Mouse (Mus musculus): ENCODE measurements at regions not wholly inside any gene's neighbourhood (a gene's known extent, or its start where the extent isn't known, plus 50 kb on each side); places are given as distances from the start of the nearest gene placed in this dataset.
A peak's percentile ranks its signal among the peaks of the same experiment; 100 is the strongest.

- H3K4me1 ChIP-seq, result no peaks in the 10 kb centered on the region
- ATAC-seq (ENCODE audit: low FRiP score), result no peak
- no peak overlapping the region for H3K4me2 ChIP-seq (replicated peaks)
- no peak overlapping the region for H3K4me3 ChIP-seq
- no peaks in the 10 kb centered on the region for H3K9me3 ChIP-seq (replicated peaks)
- H3K36me3 ChIP-seq, result no peaks in the 10 kb centered on the region
- no peak overlapping the region for H3K9ac ChIP-seq
- no peak overlapping the region for H3K27ac ChIP-seq
- H3K27me3 ChIP-seq, result no peaks in the 10 kb centered on the region
- WGBS, result 76% methylated on average over 8 of the region's 8 CpGs
Measured at GRCm38 (mm10) chr16:93429324-93429781, 174.5 kb downstream of the Setd4 start.

GRCm38 (mm10) chr16:93427264-93427663, 176.6 kb downstream of the Setd4 start:
- no peak for ATAC-seq (ENCODE audit: low FRiP score)
- Histone ChIP-seq H3K9ac (no peak overlapping the region), H3K9me3 (replicated peaks) (no peaks in the 10 kb centered on the region), H3K4me3 (no peak overlapping the region), H3K4me2 (replicated peaks) (no peak overlapping the region), H3K36me3 (no peaks in the 10 kb centered on the region), H3K27me3 (no peaks in the 10 kb centered on the region; the same call in 1 of the 2 replicates), H3K27ac (no peak overlapping the region), H3K4me1 (peaks cover 10% of the 10 kb centered on the region)
- WGBS, result 91% methylated on average over 4 of the region's 4 CpGs

GRCm38 (mm10) chr16:93425731-93426130, 178.1 kb downstream of the Setd4 start:
- Histone ChIP-seq H3K27ac (no peak overlapping the region), H3K9ac (no peak overlapping the region), H3K36me3 (no peaks in the 10 kb centered on the region), H3K4me3 (no peak overlapping the region), H3K9me3 (replicated peaks) (no peaks in the 10 kb centered on the region), H3K27me3 (peaks cover 4% of the 10 kb centered on the region; the same call in 1 of the 2 replicates), H3K4me2 (replicated peaks) (no peak overlapping the region), H3K4me1 (peaks cover 10% of the 10 kb centered on the region)
- ATAC-seq (ENCODE audit: low FRiP score), result no peak
- 84% methylated on average over 6 of the region's 6 CpGs for WGBS

GRCm38 (mm10) chr16:93423174-93423573, 180.7 kb downstream of the Setd4 start:
- Histone ChIP-seq H3K27ac (no peak overlapping the region), H3K4me3 (no peak overlapping the region), H3K36me3 (no peaks in the 10 kb centered on the region), H3K4me1 (peaks cover 10% of the 10 kb centered on the region), H3K9ac (no peak overlapping the region), H3K9me3 (replicated peaks) (no peaks in the 10 kb centered on the region), H3K4me2 (replicated peaks) (peak overlapping the region; percentile 31), H3K27me3 (peaks cover 4% of the 10 kb centered on the region; the same call in 1 of the 2 replicates)
- WGBS, result 16% methylated on average over 13 of the region's 13 CpGs
- no peak for ATAC-seq (ENCODE audit: low FRiP score)

DNA sequence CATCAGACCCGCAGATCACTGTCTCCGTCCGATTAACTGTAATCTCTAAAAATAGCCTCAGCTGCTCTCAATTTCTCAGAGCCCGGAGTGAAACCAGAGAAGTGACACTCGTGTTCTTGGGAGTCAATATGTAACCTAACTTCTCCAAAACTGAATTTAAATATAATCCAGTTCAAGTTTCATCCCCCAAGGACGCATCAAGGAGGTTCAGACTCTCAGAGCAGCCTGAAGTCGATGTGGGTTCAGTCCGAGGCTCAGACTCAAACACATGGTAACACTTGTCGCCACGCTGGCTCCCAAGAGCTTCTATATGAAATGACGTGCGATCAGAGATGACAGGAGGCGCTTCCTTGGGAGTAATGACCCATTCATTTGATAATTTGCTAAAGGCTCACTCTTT, 181.6 kb downstream of the Setd4 start:
- H3K4me2 ChIP-seq (replicated peaks), result no peak overlapping the region
- no peaks in the 10 kb centered on the region for H3K36me3 ChIP-seq
- no peak overlapping the region for H3K4me3 ChIP-seq
- no peak overlapping the region for H3K9ac ChIP-seq
- WGBS, result 64% methylated on average over 13 of the region's 13 CpGs
- peaks cover 4% of the 10 kb centered on the region; the same call in 1 of the 2 replicates for H3K27me3 ChIP-seq
- H3K27ac ChIP-seq, result no peak overlapping the region
- ATAC-seq (ENCODE audit: low FRiP score), result no peak
- no peaks in the 10 kb centered on the region for H3K9me3 ChIP-seq (replicated peaks)
- H3K4me1 ChIP-seq, result peaks cover 10% of the 10 kb centered on the region

- no peaks in the 10 kb centered on the region for H3K36me3 ChIP-seq
- H3K9ac ChIP-seq, result no peak overlapping the region
- 75% methylated on average over 8 of the region's 8 CpGs for WGBS
- no peak for ATAC-seq (ENCODE audit: low FRiP score)
- H3K4me2 ChIP-seq (replicated peaks), result no peak overlapping the region
- peaks cover 6% of the 10 kb centered on the region for H3K4me1 ChIP-seq
- no peaks in the 10 kb centered on the region for H3K9me3 ChIP-seq (replicated peaks)
- H3K27me3 ChIP-seq, result 0 out of 2 replicates have a peak, but pooled peaks cover 4% of the 10 kb centered on the region
- H3K4me3 ChIP-seq, result no peak overlapping the region
- H3K27ac ChIP-seq, result no peak overlapping the region
Measured at GRCm38 (mm10) chr16:93418246-93418645, 185.6 kb downstream of the Setd4 start.

- H3K4me3 ChIP-seq, result no peak overlapping the region
- no peak overlapping the region for H3K9ac ChIP-seq
- WGBS, result 87% methylated on average over 8 of the region's 8 CpGs
- no peaks in the 10 kb centered on the region for H3K9me3 ChIP-seq (replicated peaks)
- no peak for ATAC-seq (ENCODE audit: low FRiP score)
- H3K36me3 ChIP-seq, result no peaks in the 10 kb centered on the region
- H3K4me1 ChIP-seq, result peaks cover 2% of the 10 kb centered on the region
- 0 out of 2 replicates have a peak, but pooled peaks cover 4% of the 10 kb centered on the region for H3K27me3 ChIP-seq
- H3K27ac ChIP-seq, result no peak overlapping the region
- no peak overlapping the region for H3K4me2 ChIP-seq (replicated peaks)
Measured at GRCm38 (mm10) chr16:93417831-93418230, 186.0 kb downstream of the Setd4 start.

DNA sequence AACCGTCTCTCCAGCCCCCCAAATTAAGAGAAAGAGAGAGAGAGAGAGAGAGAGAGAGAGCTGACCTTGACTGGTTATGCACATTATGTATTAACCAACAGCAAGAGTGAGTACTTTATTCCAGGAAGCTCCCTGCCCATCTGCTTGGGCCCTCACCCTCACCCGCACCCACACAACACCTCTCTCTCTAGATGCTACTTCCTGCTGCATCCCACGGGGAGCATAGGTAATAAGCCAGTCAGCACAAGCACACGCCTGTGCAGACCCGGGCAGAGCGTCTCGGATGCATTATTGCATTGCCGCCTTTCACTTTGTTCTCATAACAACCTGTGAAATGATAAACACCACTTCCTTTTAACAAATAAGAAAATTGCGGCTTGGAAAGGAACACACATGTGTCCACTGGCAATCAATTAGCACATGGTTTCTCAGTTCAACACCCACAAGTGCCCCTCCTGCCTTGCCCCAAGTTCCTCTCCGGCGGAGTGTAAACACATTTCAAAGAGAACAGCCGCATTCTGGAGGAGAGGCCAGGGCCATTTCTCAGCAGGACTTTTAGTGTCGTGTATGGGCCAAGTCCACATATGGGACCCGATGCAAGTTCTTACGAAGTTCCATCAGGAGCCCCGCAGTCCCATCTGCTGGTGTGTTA, 211.7 kb downstream of the Setd4 start:
- Histone ChIP-seq H3K4me1 (no peaks in the 10 kb centered on the region), H3K27ac (no peak overlapping the region), H3K9ac (no peak overlapping the region), H3K9me3 (replicated peaks) (no peaks in the 10 kb centered on the region), H3K36me3 (no peaks in the 10 kb centered on the region), H3K4me2 (replicated peaks) (no peak overlapping the region), H3K27me3 (no peaks in the 10 kb centered on the region), H3K4me3 (no peak overlapping the region)
- no peak for ATAC-seq (ENCODE audit: low FRiP score)
- WGBS, result 65% methylated on average over 16 of the region's 16 CpGs

- Histone ChIP-seq H3K27ac (no peak overlapping the region), H3K4me1 (no peaks in the 10 kb centered on the region), H3K4me3 (no peak overlapping the region), H3K36me3 (no peaks in the 10 kb centered on the region), H3K9ac (no peak overlapping the region), H3K9me3 (replicated peaks) (no peaks in the 10 kb centered on the region), H3K27me3 (no peaks in the 10 kb centered on the region), H3K4me2 (replicated peaks) (no peak overlapping the region)
- ATAC-seq (ENCODE audit: low FRiP score), result no peak
- 74% methylated on average over 11 of the region's 11 CpGs for WGBS
Measured at GRCm38 (mm10) chr16:93387578-93388116, 216.2 kb downstream of the Setd4 start.

GRCm38 (mm10) chr16:93384039-93384537, 219.8 kb downstream of the Setd4 start:
- ATAC-seq (ENCODE audit: low FRiP score), result no peak

DNA sequence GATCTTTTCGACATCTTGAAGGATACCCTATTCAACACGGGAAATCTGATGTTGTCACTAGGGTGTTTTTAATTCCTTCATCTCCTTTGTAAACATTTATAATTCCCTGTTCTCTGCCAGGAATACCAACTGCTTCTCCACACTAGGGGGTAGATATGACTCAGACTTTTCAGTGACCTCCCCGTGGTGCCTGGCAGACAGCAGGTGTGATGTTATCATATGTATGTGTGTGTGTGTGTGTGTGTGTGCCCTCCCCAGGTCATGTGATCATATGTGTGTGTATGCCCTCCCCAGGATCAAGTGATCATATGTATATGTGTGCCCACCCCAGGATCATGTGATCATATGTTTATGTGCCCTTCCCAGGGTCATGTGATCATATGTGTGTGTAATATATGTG, 220.9 kb downstream of the Setd4 start:
- H3K27ac ChIP-seq, result no peak overlapping the region
- no peaks in the 10 kb centered on the region for H3K36me3 ChIP-seq
- no peaks in the 10 kb centered on the region for H3K27me3 ChIP-seq
- H3K9ac ChIP-seq, result no peak overlapping the region
- H3K9me3 ChIP-seq (replicated peaks), result no peaks in the 10 kb centered on the region
- peaks cover 15% of the 10 kb centered on the region; the same call in 1 of the 2 replicates for H3K4me1 ChIP-seq
- H3K4me2 ChIP-seq (replicated peaks), result no peak overlapping the region
- WGBS, result 86% methylated on average over 3 of the region's 3 CpGs
- no peak for ATAC-seq (ENCODE audit: low FRiP score)
- no peak overlapping the region for H3K4me3 ChIP-seq

More at GRCm38 (mm10) chr16:93384039-93384537, 219.8 kb downstream of the Setd4 start:
- H3K4me1 ChIP-seq, result peaks cover 15% of the 10 kb centered on the region; the same call in 1 of the 2 replicates
- H3K27ac ChIP-seq, result no peak overlapping the region
- H3K4me2 ChIP-seq (replicated peaks), result no peak overlapping the region
- no peaks in the 10 kb centered on the region for H3K36me3 ChIP-seq
- H3K27me3 ChIP-seq, result no peaks in the 10 kb centered on the region
- H3K9ac ChIP-seq, result no peak overlapping the region
- no peaks in the 10 kb centered on the region for H3K9me3 ChIP-seq (replicated peaks)
- WGBS, result 70% methylated on average over 8 of the region's 8 CpGs
- no peak overlapping the region for H3K4me3 ChIP-seq

GRCm38 (mm10) chr16:93380717-93381671, 222.9 kb downstream of the Setd4 start:
- Histone ChIP-seq H3K27ac (0 out of 2 replicates have a peak overlapping the region, but pooled peaks have one; percentile 12), H3K27me3 (no peaks in the 10 kb centered on the region), H3K4me1 (peaks cover 15% of the 10 kb centered on the region; the same call in 1 of the 2 replicates), H3K4me2 (replicated peaks) (no peak overlapping the region), H3K4me3 (no peak overlapping the region), H3K9me3 (replicated peaks) (no peaks in the 10 kb centered on the region), H3K36me3 (no peaks in the 10 kb centered on the region), H3K9ac (no peak overlapping the region)
- 67% methylated on average over 13 of the region's 13 CpGs for WGBS
- no peak for ATAC-seq (ENCODE audit: low FRiP score)

Data from hindbrain, embryonic 12.5 days (tissue).